10 mouse cellular contexts compared by ENCODE assay signal in genomic region chr7:138923756-138924425, GRCm38 (mm10). TPM values are rescaled to one million over a fixed set of nuclear protein-coding genes. Genes with fewer than 3 reads are reported as not detected.
DNase-seq lines count a peak whose midpoint lies in the region; ATAC-seq and TF ChIP-seq lines count a peak whose summit lies in the region.
"Had no signal": no experiment of that assay in that cellular context is flagged by ENCODE, and none has a peak within 500 bp of the region (broad histone marks: within the 10 kb centered on the region; RNA-seq: fewer than 3 reads in every experiment).

No protein-coding gene starts in this region.

- peak; percentile 5; the same call in 1 of the 2 replicates for TF ChIP-seq CTCF in testis, adult 2 months (IDR thresholded peaks at IDR 0.05; ENCODE audit: control insufficient read depth, insufficient read depth, insufficient replicate concordance, low read depth, low read length)

- H3K4me1 ChIP-seq in testis, adult 2 months (ENCODE audit: control insufficient read depth, insufficient read depth, low read length): peaks cover 8% of the 10 kb centered on the region

- H3K36me3 ChIP-seq in testis, adult 2 months (ENCODE audit: control insufficient read depth, insufficient read depth, low read length): no peaks in the 10 kb centered on the region
- H3K36me3 ChIP-seq in splenic B cell, adult 2 months (ENCODE audit: control insufficient read depth, insufficient read depth, low read length, poor library complexity, severe bottlenecking): no peaks in the 10 kb centered on the region

- 0 out of 2 replicates have a peak, but pooled peaks have one; percentile 35 for ATAC-seq in frontal cortex, adult (ENCODE audit: low TSS enrichment)

- DNase-seq in frontal cortex, postnatal 10 days (ENCODE audit: low spot score in 2 of 2): no peak
- no peak for DNase-seq in testis, postnatal 14 days (ENCODE audit: low spot score)
- DNase-seq in heart, postnatal 4 days: peak; percentile 39
- peak; percentile 53 for DNase-seq in splenic B cell, adult 2 months (ENCODE audit: low read depth, low spot score)
- no peak for DNase-seq in urinary bladder, postnatal 36 days (ENCODE audit: low spot score in 2 of 2)
- no peak for DNase-seq in left cerebral cortex, adult 18-20 months (ENCODE audit: low spot score in 2 of 2)

- H3K27ac ChIP-seq in testis, adult 2 months (ENCODE audit: control insufficient read depth, insufficient read depth, low read depth, low read length): no peak overlapping the region

- no peak overlapping the region for H3K4me3 ChIP-seq in testis, adult 2 months (ENCODE audit: control insufficient read depth, low read depth, low read length)
- H3K4me3 ChIP-seq: myocyte had no signal

- H3K27me3 ChIP-seq in testis, adult 2 months (ENCODE audit: control insufficient read depth, insufficient read depth, low read length): no peaks in the 10 kb centered on the region
- H3K27me3 ChIP-seq in splenic B cell, adult 2 months (ENCODE audit: control insufficient read depth, insufficient read depth, low read length, poor library complexity, severe bottlenecking): no peaks in the 10 kb centered on the region

- TF ChIP-seq POLR2A in testis, adult 2 months (IDR thresholded peaks at IDR 0.05; ENCODE audit: control insufficient read depth, low read depth, low read length): no peak

RNA-seq across cellular contexts. Expression of gene Bnip3, which starts 14.6 kb away (rescaled TPM):
- 8.0 and 8.8 TPM in 2 replicates for polyA plus RNA-seq in testis, adult 2 months (2012; rRNA removed)
- total RNA-seq in heart, postnatal 4 days (2021): 10 to 100 TPM; 73.5 to 81.4 TPM
- total RNA-seq in left cerebral cortex, adult 18-20 months (2021): 100 to 1,000 TPM; 132 to 142 TPM

RNA-seq across cellular contexts. Expression of gene Jakmip3, which starts 16.6 kb away (rescaled TPM):
- polyA plus RNA-seq in testis, adult 2 months (2012; rRNA removed): 3.3 and 3.6 TPM in 2 replicates
- under 1 TPM in 1 of 2 experiments, not detected in 1; 0.27 TPM for total RNA-seq in heart, postnatal 4 days (2021)
- 10 to 100 TPM; 45.8 to 52.1 TPM for total RNA-seq in left cerebral cortex, adult 18-20 months (2021)
- total RNA-seq: hematopoietic stem cell, adult 5-6 weeks had no signal

Comparison
In these comparisons a context has a peak if more than half of its experiments do, and no peak if none do; other contexts are left out.
1. DNase-seq: peak in heart, postnatal 4 days (single experiment) and splenic B cell, adult 2 months (single experiment); none in frontal cortex, postnatal 10 days (0 of 2), testis, postnatal 14 days (single experiment), urinary bladder, postnatal 36 days (0 of 2) and left cerebral cortex, adult 18-20 months (0 of 2).
2. RNA of gene Jakmip3, which starts 16.6 kb away (total RNA-seq): 45.8 to 52.1 TPM in left cerebral cortex, adult 18-20 months; 0.27 TPM in heart, postnatal 4 days; every median in the first group is over 10 times any median in the second.